Mouse (Mus musculus) mouse embryonic stem cell (cell line): ENCODE data around the gene Tepp.

Experiments used
- in situ Hi-C, 2 experiments: fragments of 300-500 bp; cut with MboI; formaldehyde crosslinking; loops; 1 replicate in 1 of 2; 3 replicates in 1 of 2; pipeline ENCODE4 v1.14.3; 2019 to 2020; ENCODE audit warnings: low sequenced_read_pairs in 2 of 2, low pct_unique_long_range_greater_than_20kb in 1 of 2, mixed read lengths in 1 of 2; ENCODE audit not compliant: unreplicated experiment in 1 of 2

The Tepp gene

GRCm38 (mm10) chr8:95310342-95310970, at the start of gene Tepp:
TSS of gene Tepp (plus strand) at chr8:95310566.
- in situ Hi-C loops, result no loop called here

GRCm38 (mm10) chr8:95262181-95262580, 48.2 kb upstream of the Tepp start:
- in situ Hi-C loops, result loop anchor here in 1 of 2 experiments (5.0 kb wide), 1 partner anchor 45 kb away; the partner anchor contains the start of gene Cngb1

- in situ Hi-C loops, result no loop called here
Measured at GRCm38 (mm10) chr8:95270501-95270900, 39.9 kb upstream of the Tepp start.

GRCm38 (mm10) chr8:95271841-95272240, 38.5 kb upstream of the Tepp start:
- in situ Hi-C loops, result no loop called here

GRCm38 (mm10) chr8:95272871-95273270, 37.5 kb upstream of the Tepp start:
- in situ Hi-C loops, result no loop called here

GRCm38 (mm10) chr8:95281493-95281892, 28.9 kb upstream of the Tepp start:
- in situ Hi-C loops, result no loop called here

- in situ Hi-C loops, result no loop called here
Measured at GRCm38 (mm10) chr8:95289066-95289650, 21.2 kb upstream of the Tepp start.

- in situ Hi-C loops, result no loop called here
Measured at GRCm38 (mm10) chr8:95293172-95293571, 17.2 kb upstream of the Tepp start.

- in situ Hi-C loops, result no loop called here
Measured at GRCm38 (mm10) chr8:95293891-95294290, 16.5 kb upstream of the Tepp start.

- in situ Hi-C loops, result loop anchor here in 1 of 2 experiments (10.0 kb wide), 1 partner anchor 48 kb away; no protein-coding TSS in a partner anchor
Measured at GRCm38 (mm10) chr8:95302410-95302809, 8.0 kb upstream of the Tepp start.

- in situ Hi-C loops, result loop anchor here (5.0 to 10.0 kb wide), 2 partner anchors 43 to 51 kb away; no protein-coding TSS in a partner anchor
Measured at GRCm38 (mm10) chr8:95305526-95305925, 4.8 kb upstream of the Tepp start.

GRCm38 (mm10) chr8:95306431-95306830, 3.9 kb upstream of the Tepp start, which contains the start of gene Cngb1:
TSS of gene Cngb1 (minus strand) at chr8:95306585.
- in situ Hi-C loops, result loop anchor here (5.0 to 10.0 kb wide), 2 partner anchors 44 to 52 kb away; no protein-coding TSS in a partner anchor

- in situ Hi-C loops, result no loop called here
Measured at GRCm38 (mm10) chr8:95312836-95313235, 2.5 kb downstream of the Tepp start.

- in situ Hi-C loops, result no loop called here
Measured at GRCm38 (mm10) chr8:95313857-95314256, 3.5 kb downstream of the Tepp start.

GRCm38 (mm10) chr8:95314707-95315106, 4.3 kb downstream of the Tepp start:
- in situ Hi-C loops, result no loop called here

- in situ Hi-C loops, result no loop called here
Measured at GRCm38 (mm10) chr8:95315350-95315749, 5.0 kb downstream of the Tepp start.

- in situ Hi-C loops, result no loop called here
Measured at GRCm38 (mm10) chr8:95320224-95321139, 10.1 kb downstream of the Tepp start.

- in situ Hi-C loops, result no loop called here
Measured at GRCm38 (mm10) chr8:95323201-95323600, 12.8 kb downstream of the Tepp start.

GRCm38 (mm10) chr8:95324646-95325045, 14.3 kb downstream of the Tepp start:
- in situ Hi-C loops, result no loop called here
